Mouse (Mus musculus): ENCODE measurements around the gene Ppp1r9a. TPM values are rescaled to one million over a fixed set of nuclear protein-coding genes. Genes with fewer than 3 reads are reported as not detected.

Ppp1r9a gene
- polyA plus RNA-seq, 1 experiment: 1.1 TPM

GRCm38 (mm10) chr6:4973337-4973736 is 70.6 kb downstream of the Ppp1r9a start:
- H3K4me3 ChIP-seq (ENCODE audit: low read depth, low read length): peak overlapping the region; percentile 26; the same call in 1 of the 2 replicates

GRCm38 (mm10) chr6:4977515-4977914 is 74.8 kb downstream of the Ppp1r9a start:
- Histone ChIP-seq H3K27me3 (ENCODE audit: control insufficient read depth, insufficient read depth, low read length) (no peaks in the 10 kb centered on the region), H3K4me1 (ENCODE audit: control insufficient read depth, insufficient read depth, insufficient read length, low read length) (peaks cover 2% of the 10 kb centered on the region; the same call in 1 of the 2 replicates), H3K36me3 (ENCODE audit: control insufficient read depth, insufficient read depth, low read length) (no peaks in the 10 kb centered on the region), H3K4me3 (ENCODE audit: low read depth, low read length) (no peak overlapping the region), H3K27ac (ENCODE audit: insufficient read depth, low read depth, low read length) (no peak overlapping the region)
- no peak for TF ChIP-seq POLR2A (IDR thresholded peaks at IDR 0.05; ENCODE audit: low read depth, low read length)
- no peak for TF ChIP-seq CTCF (IDR thresholded peaks at IDR 0.05; ENCODE audit: extremely low read depth, insufficient read length, insufficient replicate concordance, low read depth, low read length)
- WGBS: 93% methylated on average over 4 of the region's 4 CpGs

More at GRCm38 (mm10) chr6:4973337-4973736, 70.6 kb downstream of the Ppp1r9a start:
- Histone ChIP-seq H3K27me3 (ENCODE audit: control insufficient read depth, insufficient read depth, low read length) (no peaks in the 10 kb centered on the region), H3K27ac (ENCODE audit: insufficient read depth, low read depth, low read length) (no peak overlapping the region), H3K4me1 (ENCODE audit: control insufficient read depth, insufficient read depth, insufficient read length, low read length) (peaks cover 2% of the 10 kb centered on the region; the same call in 1 of the 2 replicates), H3K36me3 (ENCODE audit: control insufficient read depth, insufficient read depth, low read length) (no peaks in the 10 kb centered on the region)
- TF ChIP-seq CTCF (IDR thresholded peaks at IDR 0.05; ENCODE audit: extremely low read depth, insufficient read length, insufficient replicate concordance, low read depth, low read length): no peak
- no peak for TF ChIP-seq POLR2A (IDR thresholded peaks at IDR 0.05; ENCODE audit: low read depth, low read length)
- 28% methylated on average over 10 of the region's 10 CpGs for WGBS

- H3K4me1 ChIP-seq (ENCODE audit: control insufficient read depth, insufficient read depth, insufficient read length, low read length): peaks cover 3% of the 10 kb centered on the region; the same call in 1 of the 2 replicates
- H3K36me3 ChIP-seq (ENCODE audit: control insufficient read depth, insufficient read depth, low read length): no peaks in the 10 kb centered on the region
- WGBS: 78% methylated on average over 2 of the region's 2 CpGs
- no peak overlapping the region for H3K4me3 ChIP-seq (ENCODE audit: low read depth, low read length)
- TF ChIP-seq CTCF (IDR thresholded peaks at IDR 0.05; ENCODE audit: extremely low read depth, insufficient read length, insufficient replicate concordance, low read depth, low read length): no peak
- TF ChIP-seq POLR2A (IDR thresholded peaks at IDR 0.05; ENCODE audit: low read depth, low read length): no peak
- H3K27ac ChIP-seq (ENCODE audit: insufficient read depth, low read depth, low read length): no peak overlapping the region
- H3K27me3 ChIP-seq (ENCODE audit: control insufficient read depth, insufficient read depth, low read length): no peaks in the 10 kb centered on the region
Measured at GRCm38 (mm10) chr6:4978249-4978648, 75.5 kb downstream of the Ppp1r9a start.

GRCm38 (mm10) chr6:4978897-4979296 is 76.2 kb downstream of the Ppp1r9a start:
- peaks cover 3% of the 10 kb centered on the region; the same call in 1 of the 2 replicates for H3K4me1 ChIP-seq (ENCODE audit: control insufficient read depth, insufficient read depth, insufficient read length, low read length)
- H3K4me3 ChIP-seq (ENCODE audit: low read depth, low read length): no peak overlapping the region
- H3K36me3 ChIP-seq (ENCODE audit: control insufficient read depth, insufficient read depth, low read length): no peaks in the 10 kb centered on the region
- H3K27ac ChIP-seq (ENCODE audit: insufficient read depth, low read depth, low read length): no peak overlapping the region
- H3K27me3 ChIP-seq (ENCODE audit: control insufficient read depth, insufficient read depth, low read length): no peaks in the 10 kb centered on the region
- no peak for TF ChIP-seq CTCF (IDR thresholded peaks at IDR 0.05; ENCODE audit: extremely low read depth, insufficient read length, insufficient replicate concordance, low read depth, low read length)
- TF ChIP-seq POLR2A (IDR thresholded peaks at IDR 0.05; ENCODE audit: low read depth, low read length): no peak

GRCm38 (mm10) chr6:4980113-4980512 is 77.4 kb downstream of the Ppp1r9a start:
- H3K27ac ChIP-seq (ENCODE audit: insufficient read depth, low read depth, low read length): no peak overlapping the region
- no peak overlapping the region for H3K4me3 ChIP-seq (ENCODE audit: low read depth, low read length)
- 90% methylated on average over 3 of the region's 3 CpGs for WGBS
- peaks cover 3% of the 10 kb centered on the region; the same call in 1 of the 2 replicates for H3K4me1 ChIP-seq (ENCODE audit: control insufficient read depth, insufficient read depth, insufficient read length, low read length)
- no peaks in the 10 kb centered on the region for H3K27me3 ChIP-seq (ENCODE audit: control insufficient read depth, insufficient read depth, low read length)
- no peaks in the 10 kb centered on the region for H3K36me3 ChIP-seq (ENCODE audit: control insufficient read depth, insufficient read depth, low read length)
- no peak for TF ChIP-seq POLR2A (IDR thresholded peaks at IDR 0.05; ENCODE audit: low read depth, low read length)
- TF ChIP-seq CTCF (IDR thresholded peaks at IDR 0.05; ENCODE audit: extremely low read depth, insufficient read length, insufficient replicate concordance, low read depth, low read length): no peak

GRCm38 (mm10) chr6:4982686-4983162 is 80.0 kb downstream of the Ppp1r9a start:
- Histone ChIP-seq H3K27me3 (ENCODE audit: control insufficient read depth, insufficient read depth, low read length) (no peaks in the 10 kb centered on the region), H3K36me3 (ENCODE audit: control insufficient read depth, insufficient read depth, low read length) (no peaks in the 10 kb centered on the region), H3K27ac (ENCODE audit: insufficient read depth, low read depth, low read length) (no peak overlapping the region), H3K4me1 (ENCODE audit: control insufficient read depth, insufficient read depth, insufficient read length, low read length) (peaks cover 3% of the 10 kb centered on the region; the same call in 1 of the 2 replicates), H3K4me3 (ENCODE audit: low read depth, low read length) (no peak overlapping the region)
- peak; percentile 42; the same call in 1 of the 2 replicates for TF ChIP-seq CTCF (IDR thresholded peaks at IDR 0.05; ENCODE audit: extremely low read depth, insufficient read length, insufficient replicate concordance, low read depth, low read length)
- TF ChIP-seq POLR2A (IDR thresholded peaks at IDR 0.05; ENCODE audit: low read depth, low read length): no peak
- 34% methylated on average over 9 of the region's 9 CpGs for WGBS

- TF ChIP-seq POLR2A (IDR thresholded peaks at IDR 0.05; ENCODE audit: low read depth, low read length) (no peak), CTCF (IDR thresholded peaks at IDR 0.05; ENCODE audit: extremely low read depth, insufficient read length, insufficient replicate concordance, low read depth, low read length) (no peak)
- H3K4me1 ChIP-seq (ENCODE audit: control insufficient read depth, insufficient read depth, insufficient read length, low read length): peaks cover 3% of the 10 kb centered on the region; the same call in 1 of the 2 replicates
- H3K4me3 ChIP-seq (ENCODE audit: low read depth, low read length): no peak overlapping the region
- H3K36me3 ChIP-seq (ENCODE audit: control insufficient read depth, insufficient read depth, low read length): no peaks in the 10 kb centered on the region
- H3K27ac ChIP-seq (ENCODE audit: insufficient read depth, low read depth, low read length): no peak overlapping the region
- 92% methylated on average over 3 of the region's 3 CpGs for WGBS
- no peaks in the 10 kb centered on the region for H3K27me3 ChIP-seq (ENCODE audit: control insufficient read depth, insufficient read depth, low read length)
Measured at GRCm38 (mm10) chr6:4985668-4986067, 83.0 kb downstream of the Ppp1r9a start.
